In genomic region chr14:24067657-24068056, GRCm38 (mm10) we compare ENCODE assay signal across 9 mouse cellular contexts. TPM values are rescaled to one million over a fixed set of nuclear protein-coding genes. Genes with fewer than 3 reads are reported as not detected.
DNase-seq lines count a peak whose midpoint lies in the region; ATAC-seq and TF ChIP-seq lines count a peak whose summit lies in the region.
"Had no signal": no experiment of that assay in that cellular context is flagged by ENCODE, and none has a peak within 500 bp of the region (broad histone marks: within the 10 kb centered on the region; RNA-seq: fewer than 3 reads in every experiment).

No protein-coding gene starts in this region.

- no peak overlapping the region for H3K9ac ChIP-seq in forebrain, postnatal 0 days
- H3K9ac ChIP-seq in forebrain, embryonic 15.5 days (replicated peaks), result no peak overlapping the region
- no peak overlapping the region for H3K9ac ChIP-seq in midbrain, postnatal 0 days (replicated peaks; ENCODE audit: low read length, poor library complexity, severe bottlenecking)
- H3K9ac ChIP-seq: lung, embryonic 15.5 days had no signal

- H3K4me3 ChIP-seq in forebrain, postnatal 0 days (ENCODE audit: low read depth, low read length), result no peak overlapping the region
- no peak overlapping the region for H3K4me3 ChIP-seq in forebrain, embryonic 15.5 days
- H3K4me3 ChIP-seq in midbrain, postnatal 0 days (ENCODE audit: low read depth, low read length), result no peak overlapping the region
- H3K4me3 ChIP-seq: lung, embryonic 15.5 days had no signal

- TF ChIP-seq CTCF in forebrain, postnatal 0 days (IDR thresholded peaks at IDR 0.05; ENCODE audit: low read depth), result peak; percentile 82
- TF ChIP-seq CTCF in midbrain, postnatal 0 days (IDR thresholded peaks at IDR 0.05), result peak; percentile 79

- intact Hi-C loops in gastrocnemius, postnatal 14 days (cut with DNase I; ENCODE audit: low total_unique reads), result loop anchor here (5.0 kb wide), 2 partner anchors 65 to 210 kb away; no protein-coding TSS in a partner anchor

- H3K9me3 ChIP-seq in forebrain, postnatal 0 days (ENCODE audit: low read length), result no peaks in the 10 kb centered on the region
- H3K9me3 ChIP-seq in forebrain, embryonic 15.5 days, result no peaks in the 10 kb centered on the region
- no peaks in the 10 kb centered on the region for H3K9me3 ChIP-seq in midbrain, postnatal 0 days (ENCODE audit: low read length)
- H3K9me3 ChIP-seq: lung, embryonic 15.5 days had no signal

- H3K27ac ChIP-seq in forebrain, postnatal 0 days (ENCODE audit: low read depth, low read length), result no peak overlapping the region
- no peak overlapping the region for H3K27ac ChIP-seq in forebrain, embryonic 15.5 days (replicated peaks)
- no peak overlapping the region for H3K27ac ChIP-seq in midbrain, postnatal 0 days (ENCODE audit: low read depth, low read length)
- H3K27ac ChIP-seq: lung, embryonic 15.5 days had no signal

- 45% methylated on average over 6 of the region's 6 CpGs for WGBS in forebrain, postnatal 0 days
- WGBS in forebrain, embryonic 15.5 days, result 41% methylated on average over 6 of the region's 6 CpGs
- WGBS in midbrain, postnatal 0 days, result 47% methylated on average over 6 of the region's 6 CpGs

- ATAC-seq in forebrain, postnatal 0 days, result no peak; the same call in 1 of the 2 replicates
- ATAC-seq in forebrain, embryonic 15.5 days (replicated peaks), result no peak
- no peak for ATAC-seq in midbrain, postnatal 0 days (ENCODE audit: low FRiP score)
- ATAC-seq in megakaryocyte-erythroid progenitor cell, adult 5-6 weeks (replicated peaks; ENCODE audit: low FRiP score, low TSS enrichment, poor library complexity, severe bottlenecking), result no peak

- DNase-seq in forebrain, postnatal 0 days, result peak; percentile 73
- DNase-seq in MN1 (ENCODE audit: low spot score), result peak; percentile 23
- peak; percentile 80 to 81 for DNase-seq in cerebellum, postnatal 10 days
- DNase-seq in gastrocnemius, postnatal 14 days, result peak; percentile 62
- peak; percentile 65 to 88 for DNase-seq in layer of hippocampus, postnatal 25 days (ENCODE audit: extremely low spot score in 1 of 2, low spot score in 1 of 2)
- DNase-seq in midbrain, postnatal 0 days (ENCODE audit: low spot score), result peak; percentile 70

- no peaks in the 10 kb centered on the region for H3K36me3 ChIP-seq in forebrain, postnatal 0 days (ENCODE audit: insufficient read depth)
- H3K36me3 ChIP-seq in forebrain, embryonic 15.5 days, result no peaks in the 10 kb centered on the region
- no peaks in the 10 kb centered on the region for H3K36me3 ChIP-seq in midbrain, postnatal 0 days (ENCODE audit: insufficient read depth, low read length)
- H3K36me3 ChIP-seq: lung, embryonic 15.5 days had no signal

- no peaks in the 10 kb centered on the region for H3K4me1 ChIP-seq in forebrain, postnatal 0 days (ENCODE audit: insufficient read depth)
- H3K4me1 ChIP-seq in forebrain, embryonic 15.5 days, result peaks cover 3% of the 10 kb centered on the region; the same call in 1 of the 2 replicates
- no peaks in the 10 kb centered on the region for H3K4me1 ChIP-seq in midbrain, postnatal 0 days (ENCODE audit: insufficient read depth, low read length)
- H3K4me1 ChIP-seq: lung, embryonic 15.5 days had no signal

- no peak overlapping the region for H3K4me2 ChIP-seq in forebrain, postnatal 0 days (ENCODE audit: low read depth)
- H3K4me2 ChIP-seq in forebrain, embryonic 15.5 days (replicated peaks), result no peak overlapping the region
- no peak overlapping the region for H3K4me2 ChIP-seq in midbrain, postnatal 0 days (ENCODE audit: low read depth, low read length, poor library complexity, severe bottlenecking)
- H3K4me2 ChIP-seq: lung, embryonic 15.5 days had no signal

- H3K27me3 ChIP-seq in forebrain, postnatal 0 days (ENCODE audit: insufficient read depth, low read length), result no peaks in the 10 kb centered on the region
- no peaks in the 10 kb centered on the region for H3K27me3 ChIP-seq in forebrain, embryonic 15.5 days
- no peaks in the 10 kb centered on the region for H3K27me3 ChIP-seq in midbrain, postnatal 0 days (ENCODE audit: insufficient read depth, low read length)
- H3K27me3 ChIP-seq: lung, embryonic 15.5 days had no signal

RNA-seq across cellular contexts. Expression of gene Kcnma1, which starts 53.4 kb away (rescaled TPM):
- total RNA-seq in forebrain, postnatal 0 days (2014; rRNA removed), result 32.1 and 35.8 TPM in 2 replicates
- polyA plus RNA-seq in forebrain, postnatal 0 days (2015; fragmentation: Nextera tagmentation; extraction: Ambion mirVana), result 10.9 and 18.7 TPM in 2 replicates
- polyA plus RNA-seq in forebrain, embryonic 15.5 days (2015; fragmentation: Nextera tagmentation; extraction: Ambion mirVana), result 8.2 and 9.0 TPM in 2 replicates
- total RNA-seq in gastrocnemius, postnatal 14 days (2021), result 10 to 100 TPM; 35.5 to 50.7 TPM
- total RNA-seq in layer of hippocampus, postnatal 25 days (2021), result 100 to 1,000 TPM; 123 to 154 TPM
- total RNA-seq in midbrain, postnatal 0 days (2014; rRNA removed), result 45.7 and 55.4 TPM in 2 replicates
- 17.4 and 20.6 TPM in 2 replicates for polyA plus RNA-seq in midbrain, postnatal 0 days (2015; fragmentation: Nextera tagmentation; extraction: Ambion mirVana)
- total RNA-seq in megakaryocyte-erythroid progenitor cell, adult 5-6 weeks (2014; fragmentation: Nextera tagmentation), result not detected in 2 replicates
- total RNA-seq in megakaryocyte-erythroid progenitor cell, adult 5-6 weeks (2017), result not detected in 2 replicates

Comparison
In these comparisons a context has a peak if more than half of its experiments do, and no peak if none do; other contexts are left out.
1. DNase-seq: peak in every context shown above with its lines; median percentile 80 in cerebellum, postnatal 10 days; 76 in layer of hippocampus, postnatal 25 days; 73 in forebrain, postnatal 0 days; 70 in midbrain, postnatal 0 days; 62 in gastrocnemius, postnatal 14 days; 23 in MN1.
2. RNA of gene Kcnma1, which starts 53.4 kb away (total RNA-seq): 123 to 154 TPM in layer of hippocampus, postnatal 25 days, 35.5 to 50.7 TPM in gastrocnemius, postnatal 14 days, 45.7 to 55.4 TPM in midbrain, postnatal 0 days and 32.1 to 35.8 TPM in forebrain, postnatal 0 days; not detected in megakaryocyte-erythroid progenitor cell, adult 5-6 weeks; every median in the first group is over 10 times any median in the second.